Mouse (Mus musculus): ENCODE results near the gene Defb47.

GRCm38 (mm10) chr14:62956091-62956490 is 41.8 kb upstream of the Defb47 start:
- no peak for TF ChIP-seq CTCF (IDR thresholded peaks at IDR 0.05; ENCODE audit: low read depth)
- no peak for TF ChIP-seq EP300 (optimal IDR thresholded peaks at IDR 0.05)
